Mouse (Mus musculus): ENCODE measurements around the gene Adtrp. TPM values are rescaled to one million over a fixed set of nuclear protein-coding genes. Genes with fewer than 3 reads are reported as not detected.

The Adtrp gene
- polyA plus RNA-seq, 1 experiment from 2014 or later: not detected

DNA sequence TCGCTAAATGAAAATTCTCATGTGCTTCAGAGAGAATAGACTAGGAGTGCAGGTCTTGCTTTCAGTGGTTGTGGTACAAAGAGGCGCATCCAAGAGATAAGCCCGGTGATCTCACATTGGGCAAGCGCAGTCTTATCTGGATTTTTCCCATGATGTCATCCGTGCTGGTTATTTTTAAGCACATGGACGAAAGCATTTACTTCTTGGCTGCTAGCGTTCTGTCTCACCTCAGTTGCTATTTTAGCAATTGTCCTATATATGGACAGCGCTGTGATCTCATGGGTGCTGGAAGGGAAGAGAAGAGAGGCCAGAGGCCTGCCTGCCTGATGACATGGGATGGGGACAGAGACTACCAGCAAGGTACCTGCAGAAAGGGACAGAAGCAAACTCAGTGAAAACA, 117.8 kb downstream of the Adtrp start:
- 92% methylated on average over 8 of the region's 8 CpGs for WGBS
- Histone ChIP-seq H3K36me3 (ENCODE audit: control insufficient read depth, insufficient read depth, low read length) (no peaks in the 10 kb centered on the region), H3K4me1 (ENCODE audit: control insufficient read depth, insufficient read depth, low read length) (no peaks in the 10 kb centered on the region), H3K4me2 (ENCODE audit: low read depth, severe bottlenecking) (no peak overlapping the region), H3K9ac (ENCODE audit: low read length) (no peak overlapping the region), H3K9me3 (ENCODE audit: control insufficient read depth, low read length) (no peaks in the 10 kb centered on the region), H3K27ac (replicated peaks; ENCODE audit: low read depth, low read length) (no peak overlapping the region), H3K27me3 (ENCODE audit: control insufficient read depth, insufficient read depth, low read length) (no peaks in the 10 kb centered on the region), H3K4me3 (ENCODE audit: low read depth, low read length) (no peak overlapping the region)
- DNase-seq (ENCODE audit: low spot score) (no peak), ATAC-seq (ENCODE audit: insufficient number of reproducible peaks, low FRiP score, low TSS enrichment, low read depth) (no peak)

DNA sequence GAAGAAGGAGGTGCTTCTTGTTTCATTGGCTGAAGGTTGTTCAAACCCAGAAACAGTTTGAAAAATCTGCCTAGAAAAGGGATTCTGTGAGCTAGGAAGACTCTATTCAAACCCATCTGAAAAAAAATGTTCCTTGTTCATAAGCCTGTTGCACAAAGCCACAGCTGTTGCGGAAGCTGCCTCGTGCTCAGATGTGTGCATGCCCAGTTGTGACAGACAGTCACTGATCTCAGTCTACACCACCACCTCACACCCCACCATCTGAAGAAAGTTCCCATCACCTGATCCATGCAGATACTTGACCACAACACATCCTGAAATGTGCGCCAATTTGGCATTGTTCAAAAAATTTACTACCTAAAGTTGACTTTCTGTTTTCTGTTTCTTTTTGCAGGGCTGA, 119.7 kb downstream of the Adtrp start:
- H3K4me2 ChIP-seq (ENCODE audit: low read depth, severe bottlenecking): no peak overlapping the region
- WGBS: 88% methylated on average over 3 of the region's 3 CpGs
- H3K36me3 ChIP-seq (ENCODE audit: control insufficient read depth, insufficient read depth, low read length): no peaks in the 10 kb centered on the region
- H3K4me3 ChIP-seq (ENCODE audit: low read depth, low read length): no peak overlapping the region
- no peaks in the 10 kb centered on the region for H3K27me3 ChIP-seq (ENCODE audit: control insufficient read depth, insufficient read depth, low read length)
- H3K9ac ChIP-seq (ENCODE audit: low read length): no peak overlapping the region
- no peak for ATAC-seq (ENCODE audit: insufficient number of reproducible peaks, low FRiP score, low TSS enrichment, low read depth)
- H3K4me1 ChIP-seq (ENCODE audit: control insufficient read depth, insufficient read depth, low read length): no peaks in the 10 kb centered on the region
- no peaks in the 10 kb centered on the region for H3K9me3 ChIP-seq (ENCODE audit: control insufficient read depth, low read length)
- H3K27ac ChIP-seq (replicated peaks; ENCODE audit: low read depth, low read length): no peak overlapping the region
- no peak for DNase-seq (ENCODE audit: low spot score)

DNA sequence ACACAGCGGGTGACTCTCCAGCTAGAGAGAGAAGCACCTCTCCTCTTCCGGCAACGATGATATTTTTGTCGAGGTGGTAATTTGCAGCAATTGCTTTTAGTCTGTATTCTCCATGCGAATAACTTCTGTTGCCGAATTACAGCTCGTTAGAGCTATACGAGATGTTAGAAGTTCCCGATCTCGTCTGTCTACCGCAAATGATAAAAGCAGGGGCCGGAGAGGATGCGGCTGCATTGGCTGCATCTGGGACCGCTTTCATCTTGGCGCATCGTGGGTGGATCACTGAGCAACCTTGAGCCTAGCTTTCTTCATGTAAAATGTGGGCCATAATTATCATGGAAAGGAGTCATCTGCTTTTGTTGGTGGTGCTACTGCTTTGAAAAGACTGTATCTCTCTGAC, 128.2 kb downstream of the Adtrp start:
- H3K9ac ChIP-seq (ENCODE audit: low read length): no peak overlapping the region
- no peak for ATAC-seq (ENCODE audit: insufficient number of reproducible peaks, low FRiP score, low TSS enrichment, low read depth)
- no peak for DNase-seq (ENCODE audit: low spot score)
- WGBS: 89% methylated on average over 16 of the region's 16 CpGs
- no peaks in the 10 kb centered on the region for H3K27me3 ChIP-seq (ENCODE audit: control insufficient read depth, insufficient read depth, low read length)
- H3K4me2 ChIP-seq (ENCODE audit: low read depth, severe bottlenecking): no peak overlapping the region
- H3K36me3 ChIP-seq (ENCODE audit: control insufficient read depth, insufficient read depth, low read length): no peaks in the 10 kb centered on the region
- no peaks in the 10 kb centered on the region for H3K4me1 ChIP-seq (ENCODE audit: control insufficient read depth, insufficient read depth, low read length)
- H3K9me3 ChIP-seq (ENCODE audit: control insufficient read depth, low read length): no peaks in the 10 kb centered on the region
- H3K27ac ChIP-seq (replicated peaks; ENCODE audit: low read depth, low read length): no peak overlapping the region
- H3K4me3 ChIP-seq (ENCODE audit: low read depth, low read length): no peak overlapping the region

DNA sequence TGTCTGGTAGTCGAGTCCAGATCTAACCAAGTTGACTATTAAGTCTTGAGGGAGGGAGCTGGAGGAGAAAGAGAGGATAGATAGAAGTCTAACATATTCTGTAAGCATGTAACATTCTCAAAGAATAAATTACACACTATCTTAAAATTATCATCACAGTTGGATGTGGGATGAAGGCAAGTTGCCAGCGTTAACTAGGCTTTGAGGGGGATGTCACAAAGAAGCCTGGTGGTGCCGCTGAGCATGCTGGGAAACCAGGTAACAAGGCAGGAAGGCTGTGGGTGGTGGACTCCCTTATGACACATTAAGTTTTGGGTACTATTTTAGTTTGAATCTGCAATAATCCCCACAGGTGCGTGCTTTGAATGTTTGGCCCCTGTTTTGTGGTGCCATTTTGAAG, 129.4 kb downstream of the Adtrp start:
- no peaks in the 10 kb centered on the region for H3K27me3 ChIP-seq (ENCODE audit: control insufficient read depth, insufficient read depth, low read length)
- H3K36me3 ChIP-seq (ENCODE audit: control insufficient read depth, insufficient read depth, low read length): no peaks in the 10 kb centered on the region
- no peak overlapping the region for H3K27ac ChIP-seq (replicated peaks; ENCODE audit: low read depth, low read length)
- no peaks in the 10 kb centered on the region for H3K4me1 ChIP-seq (ENCODE audit: control insufficient read depth, insufficient read depth, low read length)
- no peak for ATAC-seq (ENCODE audit: insufficient number of reproducible peaks, low FRiP score, low TSS enrichment, low read depth)
- H3K9ac ChIP-seq (ENCODE audit: low read length): no peak overlapping the region
- H3K9me3 ChIP-seq (ENCODE audit: control insufficient read depth, low read length): no peaks in the 10 kb centered on the region
- no peak overlapping the region for H3K4me3 ChIP-seq (ENCODE audit: low read depth, low read length)
- H3K4me2 ChIP-seq (ENCODE audit: low read depth, severe bottlenecking): no peak overlapping the region
- WGBS: 93% methylated on average over 4 of the region's 4 CpGs
- no peak for DNase-seq (ENCODE audit: low spot score)

Other genes starting within 250 kb of the Adtrp start
- gene Tmem170b, start 241.8 kb downstream of the Adtrp start, polyA plus RNA-seq (2014; fragmentation: Nextera tagmentation; extraction: Ambion mirVana): 10.7 and 11.3 TPM in 2 replicates
- gene Hivep1, start 204.3 kb upstream of the Adtrp start, polyA plus RNA-seq (2014; fragmentation: Nextera tagmentation; extraction: Ambion mirVana): 8.7 and 14.0 TPM in 2 replicates

Data from limb, embryonic 11.5 days (tissue).